Comparison of ENCODE assay signal across 8 mouse cellular contexts in the genomic region with DNA sequence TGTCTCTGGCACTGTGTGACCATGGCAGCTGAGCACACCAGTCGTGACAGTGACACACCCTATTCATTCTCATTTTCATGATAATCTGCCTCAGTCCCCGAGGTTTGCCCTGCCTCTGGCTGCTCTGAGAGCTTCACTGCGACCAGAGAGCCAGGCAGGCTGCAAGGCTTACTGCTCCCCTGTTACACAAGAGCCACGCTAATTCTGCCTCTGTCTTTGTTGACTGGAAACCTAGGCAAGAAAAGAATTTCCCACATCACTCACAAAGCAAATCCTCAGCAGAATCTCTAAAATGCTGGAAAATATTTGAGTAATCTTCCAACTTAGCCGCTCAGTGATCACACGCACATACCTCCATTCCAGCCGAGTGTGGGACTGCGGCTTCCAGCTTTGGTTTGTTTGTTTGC.
DNase-seq lines count a peak whose midpoint lies in the region; ATAC-seq and TF ChIP-seq lines count a peak whose summit lies in the region.

No protein-coding gene starts in this region.

- no peak overlapping the region for H3K4me2 ChIP-seq in forebrain, embryonic 11.5 days (ENCODE audit: low read depth, low read length, severe bottlenecking)
- H3K4me2 ChIP-seq in hindbrain, embryonic 15.5 days = no peak overlapping the region
- peak overlapping the region; percentile 59 for H3K4me2 ChIP-seq in liver, postnatal 0 days (ENCODE audit: low read depth, low read length)

- DNase-seq in forebrain, embryonic 10.5 days (ENCODE audit: extremely low spot score, low spot score) = no peak
- DNase-seq in forebrain, embryonic 11.5 days (ENCODE audit: low spot score) = no peak
- peak; percentile 35 for DNase-seq in brain, adult 2 months (ENCODE audit: low read depth, low spot score)
- DNase-seq in liver, postnatal 0 days = no peak
- DNase-seq in adrenal gland, postnatal 25 days = no peak
- DNase-seq in natural killer cell, adult 2 months (ENCODE audit: low spot score in 2 of 2) = no peak
- no peak for DNase-seq in layer of hippocampus, postnatal 10 days (ENCODE audit: low spot score in 2 of 2)

- 51% methylated on average over 8 of the region's 8 CpGs for WGBS in forebrain, embryonic 10.5 days
- WGBS in forebrain, embryonic 11.5 days = 45% methylated on average over 8 of the region's 8 CpGs
- WGBS in hindbrain, embryonic 15.5 days = 27% methylated on average over 8 of the region's 8 CpGs
- 25% methylated on average over 8 of the region's 8 CpGs for WGBS in liver, postnatal 0 days (ENCODE audit: insufficient replicate concordance)

- no peaks in the 10 kb centered on the region for H3K36me3 ChIP-seq in forebrain, embryonic 10.5 days (replicated peaks)
- H3K36me3 ChIP-seq in forebrain, embryonic 11.5 days (ENCODE audit: control insufficient read depth, insufficient read depth, low read length) = no peaks in the 10 kb centered on the region
- H3K36me3 ChIP-seq in hindbrain, embryonic 15.5 days = no peaks in the 10 kb centered on the region
- peaks cover 5% of the 10 kb centered on the region; the same call in 1 of the 2 replicates for H3K36me3 ChIP-seq in liver, postnatal 0 days (replicated peaks; ENCODE audit: insufficient read depth, low read length)

- no peak for TF ChIP-seq EP300 in liver, postnatal 0 days (IDR thresholded peaks at IDR 0.05; ENCODE audit: low read depth)

- H3K27ac ChIP-seq in forebrain, embryonic 10.5 days = peak overlapping the region; percentile 66
- no peak overlapping the region; the same call in 1 of the 2 replicates for H3K27ac ChIP-seq in forebrain, embryonic 11.5 days (ENCODE audit: low read depth, low read length)
- H3K27ac ChIP-seq in hindbrain, embryonic 15.5 days (replicated peaks) = peak overlapping the region; percentile 40; the same call in 1 of the 2 replicates
- H3K27ac ChIP-seq in liver, postnatal 0 days (ENCODE audit: low read depth) = peak overlapping the region; percentile 94

- H3K9me3 ChIP-seq in forebrain, embryonic 10.5 days = no peaks in the 10 kb centered on the region
- no peaks in the 10 kb centered on the region for H3K9me3 ChIP-seq in forebrain, embryonic 11.5 days (ENCODE audit: control insufficient read depth, low read length)
- H3K9me3 ChIP-seq in hindbrain, embryonic 15.5 days = no peaks in the 10 kb centered on the region
- H3K9me3 ChIP-seq in liver, postnatal 0 days (ENCODE audit: low read length) = no peaks in the 10 kb centered on the region

- no peak for TF ChIP-seq CTCF in liver, postnatal 0 days (IDR thresholded peaks at IDR 0.05; ENCODE audit: low read depth)

- no peak for ATAC-seq in forebrain, embryonic 11.5 days (replicated peaks; ENCODE audit: low FRiP score)
- ATAC-seq in hindbrain, embryonic 15.5 days (ENCODE audit: low FRiP score, low read depth) = 0 out of 2 replicates have a peak, but pooled peaks have one; percentile 51
- no peak for ATAC-seq in liver, postnatal 0 days

- peaks cover 17% of the 10 kb centered on the region for H3K4me1 ChIP-seq in forebrain, embryonic 10.5 days
- 0 out of 2 replicates have a peak, but pooled peaks cover 2% of the 10 kb centered on the region for H3K4me1 ChIP-seq in forebrain, embryonic 11.5 days (replicated peaks; ENCODE audit: control insufficient read depth, insufficient read depth, low read length)
- peaks cover 6% of the 10 kb centered on the region; the same call in 1 of the 2 replicates for H3K4me1 ChIP-seq in hindbrain, embryonic 15.5 days (replicated peaks)
- H3K4me1 ChIP-seq in liver, postnatal 0 days (ENCODE audit: insufficient read depth) = peaks cover 12% of the 10 kb centered on the region; the same call in 1 of the 2 replicates

- no peak overlapping the region for H3K4me3 ChIP-seq in forebrain, embryonic 10.5 days
- H3K4me3 ChIP-seq in forebrain, embryonic 11.5 days (ENCODE audit: low read depth, low read length) = no peak overlapping the region
- no peak overlapping the region for H3K4me3 ChIP-seq in hindbrain, embryonic 15.5 days
- H3K4me3 ChIP-seq in liver, postnatal 0 days (ENCODE audit: low read depth, low read length) = peak overlapping the region; percentile 18; the same call in 1 of the 2 replicates

- H3K9ac ChIP-seq in forebrain, embryonic 11.5 days (ENCODE audit: low read length) = no peak overlapping the region
- H3K9ac ChIP-seq in hindbrain, embryonic 15.5 days = no peak overlapping the region
- peak overlapping the region; percentile 50 for H3K9ac ChIP-seq in liver, postnatal 0 days (replicated peaks)

- peaks cover 20% of the 10 kb centered on the region for H3K27me3 ChIP-seq in forebrain, embryonic 10.5 days (ENCODE audit: poor library complexity, severe bottlenecking)
- no peaks in the 10 kb centered on the region for H3K27me3 ChIP-seq in forebrain, embryonic 11.5 days (ENCODE audit: control insufficient read depth, insufficient read depth, low read length)
- no peaks in the 10 kb centered on the region for H3K27me3 ChIP-seq in hindbrain, embryonic 15.5 days
- no peaks in the 10 kb centered on the region for H3K27me3 ChIP-seq in liver, postnatal 0 days (ENCODE audit: insufficient read depth, low read length)
